Mouse (Mus musculus) brain, embryonic 14.5 days (tissue): ENCODE results near the gene Kmt2e.

Experiments used
- CTCF ChIP-seq: fragments of 200-500 bp; IDR thresholded peaks from 2 replicates; pipeline ENCODE4 v1.5.1; 2012; ENCODE audit warnings: inconsistent platforms, mild to moderate bottlenecking, moderate library complexity, borderline replicate concordance; ENCODE audit not compliant: insufficient read depth, insufficient read length; ENCODE audit errors: extremely low read depth
- POLR2A ChIP-seq: fragments of 200-500 bp; IDR thresholded peaks from 2 replicates; pipeline ENCODE4 v1.6.1; 2012; ENCODE audit warnings: mild to moderate bottlenecking, inconsistent platforms, borderline replicate concordance; ENCODE audit not compliant: poor library complexity, insufficient read depth, insufficient read length, severe bottlenecking; ENCODE audit errors: extremely low read depth

GRCm38 (mm10) chr5:23502317-23502937 lies 68.2 kb downstream of the Kmt2e start:
- TF ChIP-seq POLR2A (no peak), CTCF (no peak)
